Mouse (Mus musculus): ENCODE data around the gene Atf3.
"Not testable (repeated sequence)": the region's sequence is repeated elsewhere in the genome, so short reads cannot be mapped to it uniquely, and the experiment has no call there.

Atf3 gene

GRCm38 (mm10) chr1:191170444-191170843 is 47.4 kb downstream of the Atf3 start:
- in situ Hi-C loops (cut with MboI; ENCODE audit: unreplicated experiment in 2 of 2), result loop anchor here in 1 of 2 experiments (5.0 kb wide), 1 partner anchor 83 kb away; no protein-coding TSS in a partner anchor

- in situ Hi-C loops (cut with MboI; ENCODE audit: unreplicated experiment in 2 of 2), result no loop called here
Measured at GRCm38 (mm10) chr1:191166189-191166588, 51.6 kb downstream of the Atf3 start.

GRCm38 (mm10) chr1:191164717-191165116 is 53.1 kb downstream of the Atf3 start, which contains the start of gene Fam71a:
Fam71a (minus strand) TSS chr1:191164817.
- in situ Hi-C loops (cut with MboI; ENCODE audit: unreplicated experiment in 2 of 2), result no loop called here

GRCm38 (mm10) chr1:191154314-191154713 is 63.5 kb downstream of the Atf3 start:
- in situ Hi-C loops (cut with MboI; ENCODE audit: unreplicated experiment in 2 of 2), result no loop called here

GRCm38 (mm10) chr1:191153052-191153451 is 64.8 kb downstream of the Atf3 start:
- in situ Hi-C loops (cut with MboI; ENCODE audit: unreplicated experiment in 2 of 2), result no loop called here

- in situ Hi-C loops (cut with MboI; ENCODE audit: unreplicated experiment in 2 of 2), result no loop called here
Measured at GRCm38 (mm10) chr1:191150924-191151605, 66.8 kb downstream of the Atf3 start.

- in situ Hi-C loops (cut with MboI; ENCODE audit: unreplicated experiment in 2 of 2), result not testable (repeated sequence)
Measured at GRCm38 (mm10) chr1:191149489-191149888, 68.3 kb downstream of the Atf3 start.

GRCm38 (mm10) chr1:191140983-191141382 is 76.9 kb downstream of the Atf3 start:
- in situ Hi-C loops (cut with MboI; ENCODE audit: unreplicated experiment in 2 of 2), result no loop called here

GRCm38 (mm10) chr1:191138874-191139495 is 78.9 kb downstream of the Atf3 start:
- in situ Hi-C loops (cut with MboI; ENCODE audit: unreplicated experiment in 2 of 2), result no loop called here

GRCm38 (mm10) chr1:191138436-191138835 is 79.4 kb downstream of the Atf3 start:
- in situ Hi-C loops (cut with MboI; ENCODE audit: unreplicated experiment in 2 of 2), result no loop called here

- in situ Hi-C loops (cut with MboI; ENCODE audit: unreplicated experiment in 2 of 2), result no loop called here
Measured at GRCm38 (mm10) chr1:191135406-191135805, 82.4 kb downstream of the Atf3 start.

GRCm38 (mm10) chr1:191132934-191133333 is 84.9 kb downstream of the Atf3 start:
- in situ Hi-C loops (cut with MboI; ENCODE audit: unreplicated experiment in 2 of 2), result no loop called here

- in situ Hi-C loops (cut with MboI; ENCODE audit: unreplicated experiment in 2 of 2), result no loop called here
Measured at GRCm38 (mm10) chr1:191132240-191132639, 85.6 kb downstream of the Atf3 start.

- in situ Hi-C loops (cut with MboI; ENCODE audit: unreplicated experiment in 2 of 2), result no loop called here
Measured at GRCm38 (mm10) chr1:191131692-191132091, 86.1 kb downstream of the Atf3 start.

GRCm38 (mm10) chr1:191125811-191126638 is 91.8 kb downstream of the Atf3 start:
- in situ Hi-C loops (cut with MboI; ENCODE audit: unreplicated experiment in 2 of 2), result loop anchor here in 1 of 2 experiments (5.0 kb wide), 1 partner anchor 119 kb away; no protein-coding TSS in a partner anchor

GRCm38 (mm10) chr1:191124288-191124687 is 93.6 kb downstream of the Atf3 start:
- in situ Hi-C loops (cut with MboI; ENCODE audit: unreplicated experiment in 2 of 2), result no loop called here

GRCm38 (mm10) chr1:191123696-191124095 is 94.1 kb downstream of the Atf3 start:
- in situ Hi-C loops (cut with MboI; ENCODE audit: unreplicated experiment in 2 of 2), result no loop called here

- in situ Hi-C loops (cut with MboI; ENCODE audit: unreplicated experiment in 2 of 2), result no loop called here
Measured at GRCm38 (mm10) chr1:191122744-191123143, 95.1 kb downstream of the Atf3 start.

Measured in v-Abl transformed pro-B cells (cell line).